Mouse (Mus musculus) cerebellum, postnatal 25 days (tissue): Measurements from ENCODE around the gene Gm3015.
"Not testable (repeated sequence)": the region's sequence is repeated elsewhere in the genome, so short reads cannot be mapped to it uniquely, and the experiment has no call there.

Experiments used
- DNase-seq, 2 experiments: peaks; one replicate each; pipeline ENCODE4 v3.0.0; 2021; ENCODE audit warnings: mixed read lengths in 2 of 2

Gm3015 gene

DNA sequence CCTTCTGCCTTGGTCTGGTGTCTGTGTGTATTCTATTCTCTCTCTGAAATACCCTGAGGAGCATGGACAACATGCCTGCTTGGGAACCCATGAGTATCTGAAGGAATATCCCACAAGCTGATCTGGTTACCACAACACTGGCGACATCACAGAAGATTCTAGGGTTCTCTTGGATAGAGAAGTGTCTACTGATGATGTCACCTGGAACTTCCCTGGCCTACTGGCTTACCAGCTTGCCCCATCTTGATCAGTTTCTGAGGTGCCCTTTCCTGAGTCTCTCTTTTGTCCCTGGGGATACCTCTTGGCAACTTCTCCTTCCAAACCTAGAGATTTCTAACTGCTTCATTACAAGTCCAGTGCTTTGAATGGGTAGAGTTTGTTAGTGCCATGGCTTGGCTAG, at the start of gene Gm3015:
TSS of gene Gm3015 (minus strand) at position 101 of the 400 bp plus-strand sequence.
- not testable (repeated sequence) for DNase-seq

GRCm38 (mm10) chr14:42797887-42798286, 29.3 kb upstream of the Gm3015 start, which contains the start of gene Gm10377:
Gene Gm10377 (minus strand): TSS chr14:42797987.
- DNase-seq: not testable (repeated sequence)
